Mouse (Mus musculus) erythroblast, embryonic 14.5 days (primary cell): ENCODE measurements around the gene Ccdc177.

Experiments used
- GATA1 ChIP-seq: IDR thresholded peaks from 2 replicates; pipeline ENCODE4 v1.6.1; 2012; ENCODE audit warnings: low read length, inconsistent platforms, mixed read lengths
- TAL1 ChIP-seq: IDR thresholded peaks from 3 replicates; pipeline ENCODE4 v1.6.1; 2012; ENCODE audit warnings: low read length, inconsistent platforms, mixed read lengths

GRCm38 (mm10) chr12:80801443-80801842, 41.0 kb upstream of the Ccdc177 start:
- TF ChIP-seq GATA1 (no peak), TAL1 (no peak)
